Mouse (Mus musculus): ENCODE results near the gene Wdr24. TPM values are rescaled to one million over a fixed set of nuclear protein-coding genes. Genes with fewer than 3 reads are reported as not detected.

Wdr24 gene
- polyA plus RNA-seq, 1 experiment from 2014 or later: 24.7 TPM

GRCm38 (mm10) chr17:25786781-25787504, 36.5 kb upstream of the Wdr24 start:
- H3K4me3 ChIP-seq (replicated peaks; ENCODE audit: low read length): no peak overlapping the region
- no peak overlapping the region for H3K4me2 ChIP-seq (ENCODE audit: low read depth, low read length)
- H3K9ac ChIP-seq (ENCODE audit: low read length): no peak overlapping the region
- H3K27me3 ChIP-seq (ENCODE audit: control insufficient read depth, insufficient read depth, low read length): no peaks in the 10 kb centered on the region
- ATAC-seq (ENCODE audit: insufficient read depth, low FRiP score): no peak
- peaks cover 5% of the 10 kb centered on the region; the same call in 1 of the 2 replicates for H3K36me3 ChIP-seq (ENCODE audit: control insufficient read depth, insufficient read depth, low read length)
- H3K27ac ChIP-seq (ENCODE audit: low read length): no peak overlapping the region
- 90% methylated on average over 9 of the region's 9 CpGs for WGBS
- H3K4me1 ChIP-seq (ENCODE audit: control insufficient read depth, insufficient read depth, low read length): peaks cover 20% of the 10 kb centered on the region
- no peaks in the 10 kb centered on the region for H3K9me3 ChIP-seq (replicated peaks; ENCODE audit: control insufficient read depth, low read length)

GRCm38 (mm10) chr17:25791320-25791842, 32.0 kb upstream of the Wdr24 start:
- H3K27me3 ChIP-seq (ENCODE audit: control insufficient read depth, insufficient read depth, low read length): no peaks in the 10 kb centered on the region
- peak overlapping the region; percentile 96 for H3K4me2 ChIP-seq (ENCODE audit: low read depth, low read length)
- no peaks in the 10 kb centered on the region for H3K9me3 ChIP-seq (replicated peaks; ENCODE audit: control insufficient read depth, low read length)
- WGBS: 23% methylated on average over 19 of the region's 19 CpGs
- no peak for ATAC-seq (ENCODE audit: insufficient read depth, low FRiP score)
- H3K4me1 ChIP-seq (ENCODE audit: control insufficient read depth, insufficient read depth, low read length): peaks cover 36% of the 10 kb centered on the region
- H3K9ac ChIP-seq (ENCODE audit: low read length): peak overlapping the region; percentile 77
- peak overlapping the region; percentile 98 for H3K27ac ChIP-seq (ENCODE audit: low read length)
- H3K36me3 ChIP-seq (ENCODE audit: control insufficient read depth, insufficient read depth, low read length): 0 out of 2 replicates have a peak, but pooled peaks cover 5% of the 10 kb centered on the region
- peak overlapping the region; percentile 93 for H3K4me3 ChIP-seq (replicated peaks; ENCODE audit: low read length)

- peak overlapping the region; percentile 93 for H3K4me3 ChIP-seq (replicated peaks; ENCODE audit: low read length)
- H3K27ac ChIP-seq (ENCODE audit: low read length): peak overlapping the region; percentile 98
- peaks cover 37% of the 10 kb centered on the region for H3K4me1 ChIP-seq (ENCODE audit: control insufficient read depth, insufficient read depth, low read length)
- peak overlapping the region; percentile 77 for H3K9ac ChIP-seq (ENCODE audit: low read length)
- no peaks in the 10 kb centered on the region for H3K9me3 ChIP-seq (replicated peaks; ENCODE audit: control insufficient read depth, low read length)
- no peaks in the 10 kb centered on the region for H3K27me3 ChIP-seq (ENCODE audit: control insufficient read depth, insufficient read depth, low read length)
- WGBS: under 1% methylated on average over 45 of the region's 45 CpGs
- H3K36me3 ChIP-seq (ENCODE audit: control insufficient read depth, insufficient read depth, low read length): 0 out of 2 replicates have a peak, but pooled peaks cover 5% of the 10 kb centered on the region
- peak; percentile 74 for ATAC-seq (ENCODE audit: insufficient read depth, low FRiP score)
- peak overlapping the region; percentile 96 for H3K4me2 ChIP-seq (ENCODE audit: low read depth, low read length)
Measured at GRCm38 (mm10) chr17:25791843-25792527, 31.4 kb upstream of the Wdr24 start.

- Histone ChIP-seq H3K4me1 (ENCODE audit: control insufficient read depth, insufficient read depth, low read length) (peaks cover 37% of the 10 kb centered on the region), H3K4me3 (replicated peaks; ENCODE audit: low read length) (peak within 1 kb of the TSS; percentile 93), H3K36me3 (ENCODE audit: control insufficient read depth, insufficient read depth, low read length) (0 out of 2 replicates have a peak, but pooled peaks cover under 1% of the 10 kb centered on the region), H3K27ac (ENCODE audit: low read length) (peak within 1 kb of the TSS; percentile 98), H3K9ac (ENCODE audit: low read length) (peak within 1 kb of the TSS; percentile 77), H3K9me3 (replicated peaks; ENCODE audit: control insufficient read depth, low read length) (no peaks in the 10 kb centered on the region), H3K4me2 (ENCODE audit: low read depth, low read length) (peak within 1 kb of the TSS; percentile 96), H3K27me3 (ENCODE audit: control insufficient read depth, insufficient read depth, low read length) (no peaks in the 10 kb centered on the region)
- under 1% methylated on average over 14 of the region's 14 CpGs for WGBS
- ATAC-seq (ENCODE audit: insufficient read depth, low FRiP score): peak; percentile 80
Measured at GRCm38 (mm10) chr17:25792615-25793014, 30.8 kb upstream of the Wdr24 start, which contains the start of gene Fam173a. Gene Fam173a, minus strand, starts transcription at chr17:25792901.

- H3K4me2 ChIP-seq (ENCODE audit: low read depth, low read length): no peak overlapping the region
- WGBS: 71% methylated on average over 13 of the region's 13 CpGs
- no peak for ATAC-seq (ENCODE audit: insufficient read depth, low FRiP score)
- no peak overlapping the region for H3K4me3 ChIP-seq (replicated peaks; ENCODE audit: low read length)
- no peaks in the 10 kb centered on the region for H3K9me3 ChIP-seq (replicated peaks; ENCODE audit: control insufficient read depth, low read length)
- no peaks in the 10 kb centered on the region for H3K27me3 ChIP-seq (ENCODE audit: control insufficient read depth, insufficient read depth, low read length)
- no peak overlapping the region for H3K9ac ChIP-seq (ENCODE audit: low read length)
- H3K4me1 ChIP-seq (ENCODE audit: control insufficient read depth, insufficient read depth, low read length): peaks cover 37% of the 10 kb centered on the region
- H3K36me3 ChIP-seq (ENCODE audit: control insufficient read depth, insufficient read depth, low read length): no peaks in the 10 kb centered on the region
- 0 out of 2 replicates have a peak overlapping the region, but pooled peaks have one; percentile 17 for H3K27ac ChIP-seq (ENCODE audit: low read length)
Measured at GRCm38 (mm10) chr17:25794197-25794596, 29.2 kb upstream of the Wdr24 start.

- no peaks in the 10 kb centered on the region for H3K9me3 ChIP-seq (replicated peaks; ENCODE audit: control insufficient read depth, low read length)
- peak overlapping the region; percentile 93; the same call in 1 of the 2 replicates for H3K4me2 ChIP-seq (ENCODE audit: low read depth, low read length)
- 0 out of 2 replicates have a peak overlapping the region, but pooled peaks have one; percentile 3 for H3K4me3 ChIP-seq (replicated peaks; ENCODE audit: low read length)
- H3K36me3 ChIP-seq (ENCODE audit: control insufficient read depth, insufficient read depth, low read length): no peaks in the 10 kb centered on the region
- no peak overlapping the region for H3K27ac ChIP-seq (ENCODE audit: low read length)
- H3K9ac ChIP-seq (ENCODE audit: low read length): peak overlapping the region; percentile 80
- H3K4me1 ChIP-seq (ENCODE audit: control insufficient read depth, insufficient read depth, low read length): peaks cover 37% of the 10 kb centered on the region
- WGBS: 88% methylated on average over 17 of the region's 17 CpGs
- no peak for ATAC-seq (ENCODE audit: insufficient read depth, low FRiP score)
- H3K27me3 ChIP-seq (ENCODE audit: control insufficient read depth, insufficient read depth, low read length): no peaks in the 10 kb centered on the region
Measured at GRCm38 (mm10) chr17:25794998-25795397, 28.4 kb upstream of the Wdr24 start.

GRCm38 (mm10) chr17:25795609-25796092, 27.8 kb upstream of the Wdr24 start, which contains the start of gene AC134908.4:
Gene AC134908.4, minus strand, starts transcription at chr17:25795659.
- ATAC-seq (ENCODE audit: insufficient read depth, low FRiP score): no peak
- H3K4me3 ChIP-seq (replicated peaks; ENCODE audit: low read length): peak within 1 kb of the TSS; percentile 87
- peaks cover 37% of the 10 kb centered on the region for H3K4me1 ChIP-seq (ENCODE audit: control insufficient read depth, insufficient read depth, low read length)
- H3K9me3 ChIP-seq (replicated peaks; ENCODE audit: control insufficient read depth, low read length): no peaks in the 10 kb centered on the region
- 33% methylated on average over 6 of the region's 6 CpGs for WGBS
- no peaks in the 10 kb centered on the region for H3K36me3 ChIP-seq (ENCODE audit: control insufficient read depth, insufficient read depth, low read length)
- peak within 1 kb of the TSS; percentile 93 for H3K4me2 ChIP-seq (ENCODE audit: low read depth, low read length)
- peak within 1 kb of the TSS; percentile 27; the same call in 1 of the 2 replicates for H3K27ac ChIP-seq (ENCODE audit: low read length)
- H3K9ac ChIP-seq (ENCODE audit: low read length): peak within 1 kb of the TSS; percentile 80
- H3K27me3 ChIP-seq (ENCODE audit: control insufficient read depth, insufficient read depth, low read length): no peaks in the 10 kb centered on the region

GRCm38 (mm10) chr17:25796211-25796771, 27.1 kb upstream of the Wdr24 start:
- peak overlapping the region; percentile 93 for H3K4me2 ChIP-seq (ENCODE audit: low read depth, low read length)
- 1% methylated on average over 37 of the region's 37 CpGs for WGBS
- H3K36me3 ChIP-seq (ENCODE audit: control insufficient read depth, insufficient read depth, low read length): no peaks in the 10 kb centered on the region
- H3K27me3 ChIP-seq (ENCODE audit: control insufficient read depth, insufficient read depth, low read length): no peaks in the 10 kb centered on the region
- H3K9me3 ChIP-seq (replicated peaks; ENCODE audit: control insufficient read depth, low read length): no peaks in the 10 kb centered on the region
- no peak for ATAC-seq (ENCODE audit: insufficient read depth, low FRiP score)
- H3K9ac ChIP-seq (ENCODE audit: low read length): peak overlapping the region; percentile 80
- H3K27ac ChIP-seq (ENCODE audit: low read length): peak overlapping the region; percentile 27; the same call in 1 of the 2 replicates
- H3K4me1 ChIP-seq (ENCODE audit: control insufficient read depth, insufficient read depth, low read length): peaks cover 35% of the 10 kb centered on the region
- peak overlapping the region; percentile 87 for H3K4me3 ChIP-seq (replicated peaks; ENCODE audit: low read length)

All from stomach, embryonic 16.5 days (tissue).